Mouse (Mus musculus): ENCODE measurements around the gene Slc22a20. TPM values are rescaled to one million over a fixed set of nuclear protein-coding genes. Genes with fewer than 3 reads are reported as not detected.

Slc22a20 gene
- polyA plus RNA-seq, 1 experiment from 2014 or later: not detected

- Histone ChIP-seq H3K27me3 (replicated peaks; ENCODE audit: low read depth, poor library complexity, severe bottlenecking) (peaks cover 48% of the 10 kb centered on the region), H3K36me3 (replicated peaks) (no peaks in the 10 kb centered on the region), H3K4me1 (peaks cover 24% of the 10 kb centered on the region), H3K9me3 (no peaks in the 10 kb centered on the region), H3K4me3 (no peak overlapping the region), H3K27ac (replicated peaks) (no peak overlapping the region)
- WGBS: 86% methylated on average over 10 of the region's 10 CpGs
- DNase-seq (ENCODE audit: low spot score): no peak
Observed at GRCm38 (mm10) chr19:6013691-6014090, 27.7 kb upstream of the Slc22a20 start.

- Histone ChIP-seq H3K4me3 (no peak overlapping the region), H3K9me3 (no peaks in the 10 kb centered on the region), H3K27ac (replicated peaks) (no peak overlapping the region), H3K27me3 (replicated peaks; ENCODE audit: low read depth, poor library complexity, severe bottlenecking) (peaks cover 10% of the 10 kb centered on the region), H3K36me3 (replicated peaks) (no peaks in the 10 kb centered on the region), H3K4me1 (peaks cover 5% of the 10 kb centered on the region; the same call in 1 of the 2 replicates)
- WGBS: 74% methylated on average over 8 of the region's 8 CpGs
- DNase-seq (ENCODE audit: low spot score): no peak
Observed at GRCm38 (mm10) chr19:6009137-6009536, 23.2 kb upstream of the Slc22a20 start.

- H3K27ac ChIP-seq (replicated peaks): no peak overlapping the region
- H3K4me1 ChIP-seq: peaks cover 5% of the 10 kb centered on the region; the same call in 1 of the 2 replicates
- no peak for DNase-seq (ENCODE audit: low spot score)
- WGBS: 88% methylated on average over 13 of the region's 13 CpGs
- no peaks in the 10 kb centered on the region for H3K27me3 ChIP-seq (replicated peaks; ENCODE audit: low read depth, poor library complexity, severe bottlenecking)
- H3K4me3 ChIP-seq: no peak overlapping the region
- H3K36me3 ChIP-seq (replicated peaks): no peaks in the 10 kb centered on the region
- H3K9me3 ChIP-seq: no peaks in the 10 kb centered on the region
Observed at GRCm38 (mm10) chr19:6007013-6007412, 21.1 kb upstream of the Slc22a20 start.

- 77% methylated on average over 11 of the region's 11 CpGs for WGBS
- Histone ChIP-seq H3K36me3 (replicated peaks) (no peaks in the 10 kb centered on the region), H3K9me3 (no peaks in the 10 kb centered on the region), H3K4me1 (peaks cover 5% of the 10 kb centered on the region; the same call in 1 of the 2 replicates), H3K27me3 (replicated peaks; ENCODE audit: low read depth, poor library complexity, severe bottlenecking) (no peaks in the 10 kb centered on the region), H3K4me3 (no peak overlapping the region), H3K27ac (replicated peaks) (no peak overlapping the region)
- DNase-seq (ENCODE audit: low spot score): no peak
Observed at GRCm38 (mm10) chr19:6005541-6005940, 19.6 kb upstream of the Slc22a20 start.

GRCm38 (mm10) chr19:5999969-6000368, 14.0 kb upstream of the Slc22a20 start:
- no peaks in the 10 kb centered on the region for H3K4me1 ChIP-seq
- H3K36me3 ChIP-seq (replicated peaks): no peaks in the 10 kb centered on the region
- H3K27ac ChIP-seq (replicated peaks): no peak overlapping the region
- DNase-seq (ENCODE audit: low spot score): no peak
- 76% methylated on average over 5 of the region's 5 CpGs for WGBS
- no peaks in the 10 kb centered on the region for H3K9me3 ChIP-seq
- H3K4me3 ChIP-seq: no peak overlapping the region
- no peaks in the 10 kb centered on the region for H3K27me3 ChIP-seq (replicated peaks; ENCODE audit: low read depth, poor library complexity, severe bottlenecking)

GRCm38 (mm10) chr19:5998180-5998579, 12.2 kb upstream of the Slc22a20 start:
- WGBS: 85% methylated on average over 3 of the region's 3 CpGs
- no peak overlapping the region for H3K27ac ChIP-seq (replicated peaks)
- H3K36me3 ChIP-seq (replicated peaks): no peaks in the 10 kb centered on the region
- no peaks in the 10 kb centered on the region for H3K9me3 ChIP-seq
- no peaks in the 10 kb centered on the region for H3K27me3 ChIP-seq (replicated peaks; ENCODE audit: low read depth, poor library complexity, severe bottlenecking)
- DNase-seq (ENCODE audit: low spot score): no peak
- no peak overlapping the region for H3K4me3 ChIP-seq
- no peaks in the 10 kb centered on the region for H3K4me1 ChIP-seq

- no peaks in the 10 kb centered on the region for H3K36me3 ChIP-seq (replicated peaks)
- no peak overlapping the region for H3K4me3 ChIP-seq
- 84% methylated on average over 14 of the region's 14 CpGs for WGBS
- no peaks in the 10 kb centered on the region for H3K9me3 ChIP-seq
- no peaks in the 10 kb centered on the region for H3K27me3 ChIP-seq (replicated peaks; ENCODE audit: low read depth, poor library complexity, severe bottlenecking)
- DNase-seq (ENCODE audit: low spot score): no peak
- no peak overlapping the region for H3K27ac ChIP-seq (replicated peaks)
- H3K4me1 ChIP-seq: peaks cover 2% of the 10 kb centered on the region; the same call in 1 of the 2 replicates
Observed at GRCm38 (mm10) chr19:5994711-5995110, 8.8 kb upstream of the Slc22a20 start.

GRCm38 (mm10) chr19:5992012-5992411, 6.1 kb upstream of the Slc22a20 start:
- H3K9me3 ChIP-seq: no peaks in the 10 kb centered on the region
- no peak for DNase-seq (ENCODE audit: low spot score)
- no peaks in the 10 kb centered on the region for H3K27me3 ChIP-seq (replicated peaks; ENCODE audit: low read depth, poor library complexity, severe bottlenecking)
- no peak overlapping the region; the same call in 1 of the 2 replicates for H3K27ac ChIP-seq (replicated peaks)
- H3K36me3 ChIP-seq (replicated peaks): no peaks in the 10 kb centered on the region
- peaks cover 19% of the 10 kb centered on the region for H3K4me1 ChIP-seq
- WGBS: 89% methylated on average over 7 of the region's 7 CpGs
- H3K4me3 ChIP-seq: no peak overlapping the region

- H3K36me3 ChIP-seq (replicated peaks): no peaks in the 10 kb centered on the region
- 85% methylated on average over 7 of the region's 7 CpGs for WGBS
- DNase-seq (ENCODE audit: low spot score): no peak
- peaks cover 19% of the 10 kb centered on the region for H3K4me1 ChIP-seq
- H3K27ac ChIP-seq (replicated peaks): no peak overlapping the region
- H3K4me3 ChIP-seq: no peak overlapping the region
- H3K27me3 ChIP-seq (replicated peaks; ENCODE audit: low read depth, poor library complexity, severe bottlenecking): no peaks in the 10 kb centered on the region
- H3K9me3 ChIP-seq: no peaks in the 10 kb centered on the region
Observed at GRCm38 (mm10) chr19:5991467-5991866, 5.5 kb upstream of the Slc22a20 start.

- peaks cover 25% of the 10 kb centered on the region for H3K4me1 ChIP-seq
- no peaks in the 10 kb centered on the region for H3K27me3 ChIP-seq (replicated peaks; ENCODE audit: low read depth, poor library complexity, severe bottlenecking)
- no peaks in the 10 kb centered on the region for H3K36me3 ChIP-seq (replicated peaks)
- H3K4me3 ChIP-seq: no peak overlapping the region
- WGBS: 85% methylated on average over 1 of the region's 1 CpGs
- DNase-seq (ENCODE audit: low spot score): no peak
- H3K9me3 ChIP-seq: no peaks in the 10 kb centered on the region
- no peak overlapping the region for H3K27ac ChIP-seq (replicated peaks)
Observed at GRCm38 (mm10) chr19:5990921-5991320, 5.0 kb upstream of the Slc22a20 start.

GRCm38 (mm10) chr19:5990033-5990432, 4.1 kb upstream of the Slc22a20 start:
- Histone ChIP-seq H3K27me3 (replicated peaks; ENCODE audit: low read depth, poor library complexity, severe bottlenecking) (no peaks in the 10 kb centered on the region), H3K27ac (replicated peaks) (peak overlapping the region; percentile 78; the same call in 1 of the 2 replicates), H3K4me3 (no peak overlapping the region), H3K36me3 (replicated peaks) (no peaks in the 10 kb centered on the region), H3K4me1 (peaks cover 29% of the 10 kb centered on the region), H3K9me3 (no peaks in the 10 kb centered on the region)
- 94% methylated on average over 12 of the region's 12 CpGs for WGBS
- no peak for DNase-seq (ENCODE audit: low spot score)

- H3K27ac ChIP-seq (replicated peaks): peak overlapping the region; percentile 78
Observed at GRCm38 (mm10) chr19:5989585-5989984, 3.6 kb upstream of the Slc22a20 start.

GRCm38 (mm10) chr19:5988815-5989452, 3.0 kb upstream of the Slc22a20 start:
- 6% methylated on average over 13 of the region's 13 CpGs for WGBS

More at GRCm38 (mm10) chr19:5989585-5989984, 3.6 kb upstream of the Slc22a20 start:
- 69% methylated on average over 6 of the region's 6 CpGs for WGBS
- Histone ChIP-seq H3K36me3 (replicated peaks) (no peaks in the 10 kb centered on the region), H3K27me3 (replicated peaks; ENCODE audit: low read depth, poor library complexity, severe bottlenecking) (no peaks in the 10 kb centered on the region), H3K9me3 (no peaks in the 10 kb centered on the region), H3K4me1 (peaks cover 29% of the 10 kb centered on the region), H3K4me3 (peak overlapping the region; percentile 30)
- DNase-seq (ENCODE audit: low spot score): no peak

More at GRCm38 (mm10) chr19:5988815-5989452, 3.0 kb upstream of the Slc22a20 start:
- Histone ChIP-seq H3K9me3 (no peaks in the 10 kb centered on the region), H3K36me3 (replicated peaks) (no peaks in the 10 kb centered on the region), H3K4me3 (peak overlapping the region; percentile 30), H3K27me3 (replicated peaks; ENCODE audit: low read depth, poor library complexity, severe bottlenecking) (no peaks in the 10 kb centered on the region), H3K27ac (replicated peaks) (peak overlapping the region; percentile 78), H3K4me1 (peaks cover 29% of the 10 kb centered on the region)
- peak; percentile 86 for DNase-seq (ENCODE audit: low spot score)
